Mouse (Mus musculus): ENCODE results near the gene Acsl4.

DNA sequence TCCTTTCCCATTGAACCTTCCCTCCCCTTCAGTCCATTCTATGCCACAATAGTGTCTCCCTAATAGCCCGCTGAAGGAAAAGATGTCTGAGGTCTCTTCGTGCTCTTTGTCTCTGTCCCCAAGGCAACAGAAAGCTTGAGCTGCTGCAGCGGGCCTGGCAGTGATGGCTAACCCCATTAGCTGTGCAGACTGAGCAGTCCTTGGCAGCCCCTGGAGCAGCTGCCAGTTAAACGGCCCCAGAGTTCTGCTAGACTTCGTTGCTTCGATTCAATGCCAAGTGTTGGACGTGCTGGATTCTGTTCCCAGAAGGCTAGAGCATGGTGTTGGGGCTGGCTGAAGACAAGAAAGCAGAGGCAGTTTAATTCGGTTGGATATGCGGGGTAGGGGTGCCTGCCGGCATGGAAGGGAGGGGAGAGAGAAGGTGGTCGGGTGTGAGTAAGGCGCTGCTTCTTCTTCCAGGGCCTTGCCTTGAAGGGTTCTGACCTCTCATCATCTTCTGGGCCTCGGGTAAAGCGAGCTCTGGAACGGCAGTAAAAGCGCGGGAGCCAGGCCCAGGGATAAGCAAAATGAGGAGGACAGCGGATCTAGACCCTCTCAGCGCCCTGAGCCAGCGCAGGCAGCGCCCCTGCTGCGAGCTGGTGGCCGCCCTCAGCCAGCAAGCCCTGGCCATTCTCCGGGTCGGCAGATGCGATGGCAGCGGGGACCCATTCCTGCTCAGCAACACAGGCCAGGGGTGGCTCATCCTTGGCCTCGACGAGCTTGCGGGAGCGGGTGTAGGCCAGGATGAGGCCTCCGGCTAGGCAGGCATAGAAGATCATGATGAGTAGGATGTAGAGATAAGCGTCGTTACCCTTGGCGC lies 85.1 kb downstream of the Acsl4 start:
- no peak for TF ChIP-seq CTCF (IDR thresholded peaks at IDR 0.05; ENCODE audit: low read depth, low read length)
- no peak for TF ChIP-seq POLR2AphosphoS5 (IDR thresholded peaks at IDR 0.05; ENCODE audit: insufficient replicate concordance, low read depth, low read length)

Measured in G1E (cell line).